In the genomic region with DNA sequence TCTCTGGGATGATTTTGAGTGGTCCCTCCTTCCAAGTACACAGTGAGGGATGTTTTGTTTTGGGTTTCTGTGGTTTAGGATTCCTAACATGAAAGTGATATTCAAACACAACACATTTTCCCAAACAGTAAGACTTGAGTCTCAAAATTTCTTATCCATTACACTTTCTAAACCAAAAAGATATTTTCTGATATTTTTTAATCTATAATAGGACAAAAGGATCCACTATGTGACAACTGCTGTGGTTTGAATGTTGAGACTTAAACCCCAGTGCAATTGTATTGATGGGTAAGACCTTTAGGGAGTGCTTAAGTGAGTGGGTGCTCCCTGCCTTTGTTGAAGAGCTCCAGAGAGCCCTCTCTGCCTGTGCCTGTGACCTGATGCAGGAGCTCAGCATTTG, we compare ENCODE assay signal across 23 mouse cellular contexts. TPM values are rescaled to one million over a fixed set of nuclear protein-coding genes. Genes with fewer than 3 reads are reported as not detected.
DNase-seq lines count a peak whose midpoint lies in the region; ATAC-seq and TF ChIP-seq lines count a peak whose summit lies in the region.
"Had no signal": no experiment of that assay in that cellular context is flagged by ENCODE, and none has a peak within 500 bp of the region (broad histone marks: within the 10 kb centered on the region; RNA-seq: fewer than 3 reads in every experiment).

No protein-coding gene starts in this region.

- H3K4me1 ChIP-seq in forebrain, embryonic 10.5 days = peaks cover 18% of the 10 kb centered on the region
- H3K4me1 ChIP-seq in forebrain, embryonic 14.5 days (ENCODE audit: control insufficient read depth, insufficient read depth, low read length) = no peaks in the 10 kb centered on the region
- H3K4me1 ChIP-seq in midbrain, embryonic 14.5 days (ENCODE audit: control insufficient read depth, insufficient read depth, low read length) = 0 out of 2 replicates have a peak, but pooled peaks cover 5% of the 10 kb centered on the region
- peaks cover 11% of the 10 kb centered on the region for H3K4me1 ChIP-seq in midbrain, embryonic 15.5 days
- H3K4me1 ChIP-seq in embryonic facial prominence, embryonic 11.5 days (ENCODE audit: control insufficient read depth, insufficient read depth, low read length) = 0 out of 2 replicates have a peak, but pooled peaks cover 5% of the 10 kb centered on the region
- H3K4me1 ChIP-seq in stomach, postnatal 0 days (replicated peaks; ENCODE audit: control insufficient read depth, insufficient read depth) = no peaks in the 10 kb centered on the region

- peaks cover 100% of the 10 kb centered on the region for H3K27me3 ChIP-seq in forebrain, embryonic 10.5 days (ENCODE audit: poor library complexity, severe bottlenecking)
- peaks cover 87% of the 10 kb centered on the region for H3K27me3 ChIP-seq in forebrain, embryonic 14.5 days (replicated peaks; ENCODE audit: control insufficient read depth, insufficient read depth, low read length)
- H3K27me3 ChIP-seq in midbrain, embryonic 14.5 days (ENCODE audit: control insufficient read depth, insufficient read depth, low read length) = peaks cover 93% of the 10 kb centered on the region
- H3K27me3 ChIP-seq in midbrain, embryonic 15.5 days (replicated peaks) = peaks cover 90% of the 10 kb centered on the region
- peaks cover 37% of the 10 kb centered on the region for H3K27me3 ChIP-seq in embryonic facial prominence, embryonic 11.5 days (ENCODE audit: control insufficient read depth, insufficient read depth, low read length)
- H3K27me3 ChIP-seq in stomach, postnatal 0 days (ENCODE audit: control insufficient read depth, insufficient read depth, low read length) = peaks cover 28% of the 10 kb centered on the region
- H3K27me3 ChIP-seq: CH12.LX had no signal

- H3K36me3 ChIP-seq in forebrain, embryonic 10.5 days (replicated peaks) = no peaks in the 10 kb centered on the region
- H3K36me3 ChIP-seq in forebrain, embryonic 14.5 days (ENCODE audit: control insufficient read depth, insufficient read depth, low read length) = no peaks in the 10 kb centered on the region
- H3K36me3 ChIP-seq in midbrain, embryonic 14.5 days (ENCODE audit: control insufficient read depth, insufficient read depth, low read length) = no peaks in the 10 kb centered on the region
- H3K36me3 ChIP-seq in midbrain, embryonic 15.5 days (replicated peaks) = no peaks in the 10 kb centered on the region
- H3K36me3 ChIP-seq in embryonic facial prominence, embryonic 11.5 days (replicated peaks; ENCODE audit: control insufficient read depth, insufficient read depth, low read depth, low read length) = no peaks in the 10 kb centered on the region
- H3K36me3 ChIP-seq in stomach, postnatal 0 days (ENCODE audit: control insufficient read depth, insufficient read depth, low read length) = no peaks in the 10 kb centered on the region
- H3K36me3 ChIP-seq: heart, embryonic 12.5 days; hindbrain, embryonic 15.5 days had no signal

- no peak overlapping the region for H3K4me2 ChIP-seq in forebrain, embryonic 14.5 days (ENCODE audit: low read length)
- no peak overlapping the region for H3K4me2 ChIP-seq in midbrain, embryonic 14.5 days (ENCODE audit: low read length)
- H3K4me2 ChIP-seq in midbrain, embryonic 15.5 days = no peak overlapping the region
- no peak overlapping the region; the same call in 1 of the 2 replicates for H3K4me2 ChIP-seq in embryonic facial prominence, embryonic 11.5 days (ENCODE audit: low read depth, low read length)
- H3K4me2 ChIP-seq in stomach, postnatal 0 days (replicated peaks; ENCODE audit: low read depth) = no peak overlapping the region
- H3K4me2 ChIP-seq: heart, embryonic 12.5 days; hindbrain, embryonic 15.5 days had no signal

- H3K9me3 ChIP-seq in forebrain, embryonic 10.5 days = no peaks in the 10 kb centered on the region
- no peaks in the 10 kb centered on the region for H3K9me3 ChIP-seq in forebrain, embryonic 14.5 days (replicated peaks; ENCODE audit: control insufficient read depth, low read length)
- no peaks in the 10 kb centered on the region for H3K9me3 ChIP-seq in midbrain, embryonic 14.5 days (ENCODE audit: control insufficient read depth, low read length)
- H3K9me3 ChIP-seq in midbrain, embryonic 15.5 days = no peaks in the 10 kb centered on the region
- H3K9me3 ChIP-seq in embryonic facial prominence, embryonic 11.5 days (replicated peaks; ENCODE audit: control insufficient read depth, low read length) = no peaks in the 10 kb centered on the region
- no peaks in the 10 kb centered on the region for H3K9me3 ChIP-seq in stomach, postnatal 0 days (ENCODE audit: control insufficient read depth, low read length)
- H3K9me3 ChIP-seq: heart, embryonic 12.5 days; hindbrain, embryonic 15.5 days had no signal

- TF ChIP-seq EP300 in stomach, postnatal 0 days (optimal IDR thresholded peaks at IDR 0.05) = no peak

- no peak overlapping the region for H3K9ac ChIP-seq in forebrain, embryonic 14.5 days (ENCODE audit: low read length)
- H3K9ac ChIP-seq in midbrain, embryonic 14.5 days (replicated peaks; ENCODE audit: low read length) = no peak overlapping the region
- H3K9ac ChIP-seq in midbrain, embryonic 15.5 days = no peak overlapping the region
- H3K9ac ChIP-seq in embryonic facial prominence, embryonic 11.5 days (replicated peaks; ENCODE audit: low read length) = peak overlapping the region; percentile 22; the same call in 1 of the 2 replicates
- H3K9ac ChIP-seq in stomach, postnatal 0 days (ENCODE audit: low read length) = no peak overlapping the region
- H3K9ac ChIP-seq: heart, embryonic 12.5 days; hindbrain, embryonic 15.5 days had no signal

- H3K27ac ChIP-seq in forebrain, embryonic 10.5 days = no peak overlapping the region
- H3K27ac ChIP-seq in forebrain, embryonic 14.5 days (ENCODE audit: low read depth, low read length) = no peak overlapping the region
- no peak overlapping the region for H3K27ac ChIP-seq in midbrain, embryonic 14.5 days (replicated peaks; ENCODE audit: low read depth, low read length)
- no peak overlapping the region for H3K27ac ChIP-seq in midbrain, embryonic 15.5 days
- no peak overlapping the region for H3K27ac ChIP-seq in embryonic facial prominence, embryonic 11.5 days (replicated peaks; ENCODE audit: low read depth, low read length)
- H3K27ac ChIP-seq in stomach, postnatal 0 days (replicated peaks) = no peak overlapping the region
- H3K27ac ChIP-seq: heart, adult 2 months; hindbrain, embryonic 15.5 days had no signal

- ATAC-seq in forebrain, embryonic 14.5 days = no peak
- no peak for ATAC-seq in midbrain, embryonic 14.5 days (ENCODE audit: low FRiP score, low TSS enrichment)
- ATAC-seq in midbrain, embryonic 15.5 days (replicated peaks) = no peak
- no peak for ATAC-seq in embryonic facial prominence, embryonic 11.5 days (replicated peaks; ENCODE audit: insufficient number of reproducible peaks, low FRiP score, low TSS enrichment, low read depth)
- no peak for ATAC-seq in stomach, postnatal 0 days (ENCODE audit: low FRiP score, low TSS enrichment)
- ATAC-seq: forebrain, embryonic 16.5 days; intestine, embryonic 16.5 days had no signal

- H3K4me3 ChIP-seq in forebrain, embryonic 10.5 days = peak overlapping the region; percentile 51; the same call in 1 of the 2 replicates
- H3K4me3 ChIP-seq in forebrain, embryonic 14.5 days (ENCODE audit: low read depth, low read length) = no peak overlapping the region
- H3K4me3 ChIP-seq in midbrain, embryonic 14.5 days (replicated peaks; ENCODE audit: low read depth, low read length) = no peak overlapping the region
- H3K4me3 ChIP-seq in midbrain, embryonic 15.5 days = no peak overlapping the region
- H3K4me3 ChIP-seq in embryonic facial prominence, embryonic 11.5 days (ENCODE audit: low read depth, low read length) = no peak overlapping the region
- no peak overlapping the region for H3K4me3 ChIP-seq in stomach, postnatal 0 days (ENCODE audit: low read depth, low read length)
- H3K4me3 ChIP-seq: heart, adult 2 months; heart, embryonic 12.5 days; hindbrain, embryonic 15.5 days had no signal

- no peak for TF ChIP-seq CTCF in stomach, postnatal 0 days (IDR thresholded peaks at IDR 0.05; ENCODE audit: low read depth)

- DNase-seq in forebrain, embryonic 10.5 days (ENCODE audit: extremely low spot score, low spot score) = no peak
- DNase-seq in forebrain, embryonic 14.5 days (ENCODE audit: low spot score) = no peak
- DNase-seq in midbrain, embryonic 14.5 days = peak; percentile 23
- no peak for DNase-seq in embryonic facial prominence, embryonic 11.5 days (ENCODE audit: low spot score)
- DNase-seq in stomach, postnatal 0 days (ENCODE audit: low spot score) = no peak
- DNase-seq in layer of hippocampus, adult 9-10 months (ENCODE audit: low spot score) = no peak
- DNase-seq: adrenal gland, adult 8-10 months; adrenal gland, postnatal 36 days; cerebellum, adult 18-20 months; cerebellum, adult 9-11 months; embryo, embryonic 11 days; gastrocnemius, postnatal 14 days; heart, adult 2 months; heart, postnatal 36 days had no signal

RNA-seq across cellular contexts. Expression of gene 4930447C04Rik, which starts 6.2 kb away (rescaled TPM):
- polyA plus RNA-seq in forebrain, embryonic 10.5 days (2016; fragmentation: Nextera tagmentation; extraction: Ambion mirVana) = 2.6 and 3.8 TPM in 2 replicates
- polyA plus RNA-seq in forebrain, embryonic 14.5 days (2014; fragmentation: Nextera tagmentation; extraction: Ambion mirVana) = 1.3 and 1.5 TPM in 2 replicates
- 2.9 and 3.0 TPM in 2 replicates for polyA plus RNA-seq in midbrain, embryonic 14.5 days (2014; fragmentation: Nextera tagmentation; extraction: Ambion mirVana)
- 4.0 and 4.8 TPM in 2 replicates for polyA plus RNA-seq in midbrain, embryonic 15.5 days (2015; fragmentation: Nextera tagmentation; extraction: Ambion mirVana)
- 5.0 and 6.3 TPM in 2 replicates for polyA plus RNA-seq in embryonic facial prominence, embryonic 11.5 days (2014; fragmentation: Nextera tagmentation; extraction: Ambion mirVana)
- polyA plus RNA-seq in stomach, postnatal 0 days (2015; fragmentation: Nextera tagmentation; extraction: Ambion mirVana) = 0.57 and 0.67 TPM in 2 replicates
- polyA plus RNA-seq: C2C12; heart, adult 2 months had no signal

RNA-seq across cellular contexts. Expression of gene Six6, which starts 7.1 kb away (rescaled TPM):
- 3.2 and 8.0 TPM in 2 replicates for polyA plus RNA-seq in forebrain, embryonic 10.5 days (2016; fragmentation: Nextera tagmentation; extraction: Ambion mirVana)
- 1.5 and 1.9 TPM in 2 replicates for polyA plus RNA-seq in forebrain, embryonic 14.5 days (2014; fragmentation: Nextera tagmentation; extraction: Ambion mirVana)
- polyA plus RNA-seq in midbrain, embryonic 14.5 days (2014; fragmentation: Nextera tagmentation; extraction: Ambion mirVana) = not detected in 2 replicates
- polyA plus RNA-seq in midbrain, embryonic 15.5 days (2015; fragmentation: Nextera tagmentation; extraction: Ambion mirVana) = 0.61 and 1.5 TPM in 2 replicates
- polyA plus RNA-seq in embryonic facial prominence, embryonic 11.5 days (2014; fragmentation: Nextera tagmentation; extraction: Ambion mirVana) = 7.9 and 11.6 TPM in 2 replicates
- not detected in 2 replicates for polyA plus RNA-seq in stomach, postnatal 0 days (2015; fragmentation: Nextera tagmentation; extraction: Ambion mirVana)
- polyA plus RNA-seq: C2C12; gonadal fat pad, adult 2 months; heart, adult 2 months; heart, embryonic 12.5 days; heart, embryonic 16.5 days; hindbrain, embryonic 15.5 days; intestine, embryonic 16.5 days had no signal
